Mouse (Mus musculus): ENCODE data around the gene Fcgbp.
A peak's percentile ranks its signal among the peaks of the same experiment; 100 is the strongest.

GRCm38 (mm10) chr7:28168320-28169115 is 97.5 kb downstream of the Fcgbp start:
- TF ChIP-seq HCFC1 (IDR thresholded peaks at IDR 0.05; ENCODE audit: low read depth, low read length) (peak; percentile 56), POLR2AphosphoS2 (IDR thresholded peaks at IDR 0.05; ENCODE audit: low read length) (no peak), ZC3H11A (IDR thresholded peaks at IDR 0.05; ENCODE audit: low read depth, low read length) (peak; percentile 34; the same call in 1 of the 2 replicates), CTCF (IDR thresholded peaks at IDR 0.05 in 2 of 3, conservative IDR thresholded peaks at IDR 0.05 in 1 of 3; ENCODE audit: control insufficient read depth in 1 of 3, insufficient read depth in 1 of 3, low read depth in 2 of 3, low read length in 3 of 3, poor library complexity in 1 of 3, severe bottlenecking in 1 of 3) (peak; percentile 78 to 91 (median 89)), MAX (IDR thresholded peaks at IDR 0.05; ENCODE audit: low read length) (0 out of 2 replicates have a peak, but pooled peaks have one; percentile 52)

All from MEL (cell line).